Mouse (Mus musculus) gastrocnemius, adult 2 months (tissue): ENCODE results near the gene N4bp3. TPM values are rescaled to one million over a fixed set of nuclear protein-coding genes. Genes with fewer than 3 reads are reported as not detected.
"Not testable (repeated sequence)": the region's sequence is repeated elsewhere in the genome, so short reads cannot be mapped to it uniquely, and the experiment has no call there.

ENCODE experiments used
- DNase-seq: peaks from one replicate; pipeline ENCODE4 v3.0.0; 2022
- H3K27ac ChIP-seq: fragments of 200-600 bp; 2 replicates; pipeline ENCODE4 v1.8.1; 2022; ENCODE audit warnings: mild to moderate bottlenecking
- H3K4me3 ChIP-seq: fragments of 200-600 bp; 2 replicates; pipeline ENCODE4 v1.8.1; 2022; ENCODE audit warnings: mild to moderate bottlenecking, moderate library complexity
- CTCF ChIP-seq: fragments of 200-600 bp; IDR thresholded peaks from 2 replicates; pipeline ENCODE4 v1.8.1; 2022; ENCODE audit warnings: antibody characterized with exemption, mild to moderate bottlenecking, moderate library complexity
- intact Hi-C: fragments of 180-260 bp; cut with DNase I; formaldehyde crosslinking; loops from one replicate; pipeline ENCODE4 v1.15.1; 2025
- long read RNA-seq, 2 experiments: library from polyadenylated mRNA; stranded (forward); transcript quantifications; one replicate each; pipeline ENCODE4 v2.0.0; 2021
- total RNA-seq, 2 experiments: library from RNA; stranded (reverse); gene quantifications; 2 replicates each; pipeline ENCODE4 v1.2.3; 2021

N4bp3 gene
- total RNA-seq, result 1 to 10 TPM; 2.7 to 4.2 TPM
- long read RNA-seq, experiment 1, transcript N4bp3-201 (5 exons, 2,367 nt), result major isoform, 9 of 10 reads
- long read RNA-seq, experiment 1, partial matches to known transcripts, result 1 of 10 reads
- long read RNA-seq, experiment 1, other reads (novel, unspliced or antisense), result 0 of 10 reads
- long read RNA-seq, experiment 2, transcript N4bp3-201 (5 exons, 2,367 nt), result major isoform, 9 of 11 reads
- long read RNA-seq, experiment 2, partial matches to known transcripts, result 1 of 11 reads
- long read RNA-seq, experiment 2, other reads (novel, unspliced or antisense), result 1 of 11 reads

- Histone ChIP-seq H3K4me3 (peak within 1 kb of the TSS; percentile 73), H3K27ac (peak within 1 kb of the TSS; percentile 86)
- no peak for TF ChIP-seq CTCF
- DNase-seq, result peak; percentile 79
- intact Hi-C loops, result loop anchor here (5.0 kb wide), 1 partner anchor 34 kb away; the partner anchor contains the start of gene Nhp2
Measured at GRCm38 (mm10) chr11:51650691-51651515, at the start of gene N4bp3, which contains the start of gene D930048N14Rik. N4bp3 (minus strand) TSS chr11:51650842. D930048N14Rik (plus strand) TSS chr11:51650954.

- intact Hi-C loops, result no loop called here
- no peak for DNase-seq
- TF ChIP-seq CTCF, result no peak
- Histone ChIP-seq H3K4me3 (no peak overlapping the region), H3K27ac (no peak overlapping the region)
Measured at GRCm38 (mm10) chr11:51694984-51695383, 44.3 kb upstream of the N4bp3 start.

GRCm38 (mm10) chr11:51690597-51690996, 40.0 kb upstream of the N4bp3 start:
- DNase-seq, H3K4me3 ChIP-seq, H3K27ac ChIP-seq, intact Hi-C loops: not testable (repeated sequence)
- 0 out of 2 replicates have a peak, but pooled peaks have one; percentile 4 for TF ChIP-seq CTCF

GRCm38 (mm10) chr11:51689343-51689742, 38.7 kb upstream of the N4bp3 start:
- intact Hi-C loops, result loop anchor here (10.0 kb wide), 1 partner anchor 405 kb away; the partner anchor contains the start of gene Col23a1
- no peak for DNase-seq
- no peak for TF ChIP-seq CTCF
- Histone ChIP-seq H3K27ac (peak overlapping the region; percentile 96), H3K4me3 (peak overlapping the region; percentile 95)

- DNase-seq, result peak; percentile 100
- Histone ChIP-seq H3K27ac (peak within 1 kb of the TSS; percentile 96), H3K4me3 (peak within 1 kb of the TSS; percentile 95)
- intact Hi-C loops, result loop anchor here (10.0 kb wide), 1 partner anchor 404 kb away; the partner anchor contains the start of gene Col23a1
- TF ChIP-seq CTCF, result no peak
Measured at GRCm38 (mm10) chr11:51688330-51689328, 38.0 kb upstream of the N4bp3 start, which contains the start of gene 0610009B22Rik. 0610009B22Rik (minus strand) TSS chr11:51688874.

GRCm38 (mm10) chr11:51681976-51682374, 31.3 kb upstream of the N4bp3 start:
- no peak for DNase-seq
- no peak overlapping the region for H3K4me3 ChIP-seq
- no peak for TF ChIP-seq CTCF
- no peak overlapping the region for H3K27ac ChIP-seq
- intact Hi-C loops, result loop anchor here (1.0 to 10.0 kb wide), 3 partner anchors 45 to 397 kb away; partner anchors contain the start of genes Col23a1 and Rmnd5b

GRCm38 (mm10) chr11:51681324-51681975, 30.8 kb upstream of the N4bp3 start:
- peak; percentile 98; the same call in 1 of the 2 replicates for TF ChIP-seq CTCF
- H3K4me3 ChIP-seq, result peak overlapping the region; percentile 53
- peak overlapping the region; percentile 49; the same call in 1 of the 2 replicates for H3K27ac ChIP-seq
- peak; percentile 91 for DNase-seq
- intact Hi-C loops, result loop anchor here (1.0 to 10.0 kb wide), 3 partner anchors 44 to 397 kb away; partner anchors contain the start of genes Col23a1 and Rmnd5b

- no peak overlapping the region for H3K4me3 ChIP-seq
- no peak for DNase-seq
- H3K27ac ChIP-seq, result no peak overlapping the region
- no peak for TF ChIP-seq CTCF
- intact Hi-C loops, result no loop called here
Measured at GRCm38 (mm10) chr11:51679466-51679865, 28.8 kb upstream of the N4bp3 start.

GRCm38 (mm10) chr11:51677737-51678418, 27.2 kb upstream of the N4bp3 start:
- no peak for DNase-seq
- H3K4me3 ChIP-seq, result no peak overlapping the region
- intact Hi-C loops, result no loop called here
- no peak overlapping the region for H3K27ac ChIP-seq
- no peak for TF ChIP-seq CTCF

GRCm38 (mm10) chr11:51675386-51675785, 24.7 kb upstream of the N4bp3 start:
- intact Hi-C loops, result no loop called here
- DNase-seq, result no peak
- Histone ChIP-seq H3K4me3 (no peak overlapping the region), H3K27ac (no peak overlapping the region)
- no peak for TF ChIP-seq CTCF
